Mouse (Mus musculus): ENCODE results near the gene Slit3. TPM values are rescaled to one million over a fixed set of nuclear protein-coding genes. Genes with fewer than 3 reads are reported as not detected.

Slit3 gene
- total and polyA plus RNA-seq, 3 experiments = not detected

- Histone ChIP-seq H3K27ac (ENCODE audit: control insufficient read depth, low read depth, low read length) (no peak overlapping the region), H3K9ac (ENCODE audit: control insufficient read depth, low read depth, low read length, poor library complexity, severe bottlenecking) (no peak overlapping the region), H3K27me3 (ENCODE audit: control insufficient read depth in 1 of 2, insufficient read depth in 2 of 2, low read length in 2 of 2) (no peaks in the 10 kb centered on the region), H3K4me3 (ENCODE audit: control insufficient read depth in 1 of 2, insufficient read depth in 1 of 2, low read depth in 2 of 2, low read length in 2 of 2) (no peak overlapping the region), H3K79me2 (ENCODE audit: control insufficient read depth, insufficient read depth, low read length, poor library complexity) (no peaks in the 10 kb centered on the region), H3K9me3 (replicated peaks; ENCODE audit: insufficient read depth, low read length) (no peaks in the 10 kb centered on the region), H3K4me1 (ENCODE audit: control insufficient read depth in 1 of 2, insufficient read depth in 2 of 2, low read length in 2 of 2) (no peaks in the 10 kb centered on the region), H3K36me3 (ENCODE audit: control insufficient read depth in 1 of 2, insufficient read depth in 2 of 2, low read length in 2 of 2) (no peaks in the 10 kb centered on the region)
- DNase-seq (ENCODE audit: low read depth, low spot score) = no peak
- TF ChIP-seq POLR2A (IDR thresholded peaks at IDR 0.05; ENCODE audit: control insufficient read depth in 1 of 2, insufficient read depth in 1 of 2, low read depth in 1 of 2, low read length in 2 of 2, poor library complexity in 1 of 2) (no peak), USF2 (IDR thresholded peaks at IDR 0.05; ENCODE audit: borderline replicate concordance in 1 of 2, insufficient read depth in 1 of 2, low read depth in 1 of 2, low read length in 2 of 2) (no peak), MAFK (IDR thresholded peaks at IDR 0.05; ENCODE audit: borderline replicate concordance, low read depth, low read length) (no peak), EP300 (IDR thresholded peaks at IDR 0.05; ENCODE audit: low read depth in 1 of 2, low read length in 2 of 2) (no peak), MXI1 (IDR thresholded peaks at IDR 0.05; ENCODE audit: low read depth, low read length) (no peak)
Measured at GRCm38 (mm10) chr11:35690515-35691281, 569.7 kb downstream of the Slit3 start.

DNA sequence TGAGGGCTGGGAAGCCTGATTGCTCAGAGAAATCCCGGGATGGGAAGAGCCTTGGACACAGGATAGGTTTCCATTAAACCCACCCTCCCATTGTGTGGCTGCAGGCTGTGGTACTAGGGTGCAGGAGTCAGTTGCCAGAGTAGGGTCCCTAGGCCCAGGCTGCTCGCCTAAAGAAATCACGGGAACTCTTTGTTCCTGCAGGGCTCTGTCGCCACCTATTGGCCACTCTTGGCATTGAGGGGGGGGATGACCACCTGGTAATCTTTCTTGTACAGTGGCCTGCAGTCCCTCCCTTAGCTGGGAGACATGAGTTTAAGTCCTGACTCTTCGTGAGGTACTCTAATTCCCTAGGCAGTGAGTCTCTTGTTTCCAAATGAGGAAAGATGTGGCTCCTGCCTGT is 572.1 kb downstream of the Slit3 start:
- no peaks in the 10 kb centered on the region for H3K9me3 ChIP-seq (replicated peaks; ENCODE audit: insufficient read depth, low read length)
- no peaks in the 10 kb centered on the region for H3K27me3 ChIP-seq (ENCODE audit: control insufficient read depth in 1 of 2, insufficient read depth in 2 of 2, low read length in 2 of 2)
- no peak for DNase-seq (ENCODE audit: low read depth, low spot score)
- H3K9ac ChIP-seq (ENCODE audit: control insufficient read depth, low read depth, low read length, poor library complexity, severe bottlenecking) = no peak overlapping the region
- TF ChIP-seq MAFK (IDR thresholded peaks at IDR 0.05; ENCODE audit: borderline replicate concordance, low read depth, low read length) (no peak), MAZ (IDR thresholded peaks at IDR 0.05; ENCODE audit: low read depth, low read length) (no peak), CTCF (IDR thresholded peaks at IDR 0.05 in 2 of 3, conservative IDR thresholded peaks at IDR 0.05 in 1 of 3; ENCODE audit: control insufficient read depth in 1 of 3, insufficient read depth in 1 of 3, low read depth in 2 of 3, low read length in 3 of 3, poor library complexity in 1 of 3, severe bottlenecking in 1 of 3) (peak in 2 of 3 experiments; percentile 7 to 33; a peak in 3 of 6 replicates)
- no peaks in the 10 kb centered on the region for H3K79me2 ChIP-seq (ENCODE audit: control insufficient read depth, insufficient read depth, low read length, poor library complexity)
- no peak overlapping the region for H3K27ac ChIP-seq (ENCODE audit: control insufficient read depth, low read depth, low read length)
- H3K36me3 ChIP-seq (ENCODE audit: control insufficient read depth in 1 of 2, insufficient read depth in 2 of 2, low read length in 2 of 2) = no peaks in the 10 kb centered on the region
- H3K4me1 ChIP-seq (ENCODE audit: control insufficient read depth in 1 of 2, insufficient read depth in 2 of 2, low read length in 2 of 2) = no peaks in the 10 kb centered on the region
- H3K4me3 ChIP-seq (ENCODE audit: control insufficient read depth in 1 of 2, insufficient read depth in 1 of 2, low read depth in 2 of 2, low read length in 2 of 2) = no peak overlapping the region

GRCm38 (mm10) chr11:35693625-35694024 is 572.6 kb downstream of the Slit3 start:
- DNase-seq (ENCODE audit: low read depth, low spot score) = no peak
- H3K27ac ChIP-seq (ENCODE audit: control insufficient read depth, low read depth, low read length) = no peak overlapping the region
- no peaks in the 10 kb centered on the region for H3K36me3 ChIP-seq (ENCODE audit: control insufficient read depth in 1 of 2, insufficient read depth in 2 of 2, low read length in 2 of 2)
- no peaks in the 10 kb centered on the region for H3K9me3 ChIP-seq (replicated peaks; ENCODE audit: insufficient read depth, low read length)
- no peaks in the 10 kb centered on the region for H3K4me1 ChIP-seq (ENCODE audit: control insufficient read depth in 1 of 2, insufficient read depth in 2 of 2, low read length in 2 of 2)
- H3K79me2 ChIP-seq (ENCODE audit: control insufficient read depth, insufficient read depth, low read length, poor library complexity) = no peaks in the 10 kb centered on the region
- no peak overlapping the region for H3K4me3 ChIP-seq (ENCODE audit: control insufficient read depth in 1 of 2, insufficient read depth in 1 of 2, low read depth in 2 of 2, low read length in 2 of 2)
- H3K27me3 ChIP-seq (ENCODE audit: control insufficient read depth in 1 of 2, insufficient read depth in 2 of 2, low read length in 2 of 2) = no peaks in the 10 kb centered on the region
- H3K9ac ChIP-seq (ENCODE audit: control insufficient read depth, low read depth, low read length, poor library complexity, severe bottlenecking) = no peak overlapping the region
- TF ChIP-seq USF1 (IDR thresholded peaks at IDR 0.05; ENCODE audit: low read depth, low read length) = no peak
- TF ChIP-seq POLR2AphosphoS2 (IDR thresholded peaks at IDR 0.05; ENCODE audit: low read length) = no peak
- TF ChIP-seq SIN3A (IDR thresholded peaks at IDR 0.05; ENCODE audit: low read length) = no peak
- no peak for TF ChIP-seq TAL1 (IDR thresholded peaks at IDR 0.05; ENCODE audit: low read length)
- no peak for TF ChIP-seq USF2 (IDR thresholded peaks at IDR 0.05; ENCODE audit: borderline replicate concordance in 1 of 2, insufficient read depth in 1 of 2, low read depth in 1 of 2, low read length in 2 of 2)
- TF ChIP-seq ZC3H11A (IDR thresholded peaks at IDR 0.05; ENCODE audit: low read depth, low read length) = no peak
- TF ChIP-seq RCOR1 (IDR thresholded peaks at IDR 0.05; ENCODE audit: low read depth, low read length) = no peak
- TF ChIP-seq MEF2A (IDR thresholded peaks at IDR 0.05; ENCODE audit: extremely low read depth, insufficient replicate concordance, low read depth, low read length, poor library complexity, severe bottlenecking) = no peak
- TF ChIP-seq KAT2A (conservative IDR thresholded peaks at IDR 0.05; ENCODE audit: low read depth, low read length) = no peak
- TF ChIP-seq ELF1 (IDR thresholded peaks at IDR 0.05; ENCODE audit: low read depth, low read length) = no peak
- no peak for TF ChIP-seq JUND (IDR thresholded peaks at IDR 0.05; ENCODE audit: low read depth, low read length)
- no peak for TF ChIP-seq HCFC1 (IDR thresholded peaks at IDR 0.05; ENCODE audit: low read depth, low read length)
- TF ChIP-seq TCF12 (IDR thresholded peaks at IDR 0.05; ENCODE audit: low read depth, low read length) = no peak

Data from MEL (cell line).